Mouse (Mus musculus) CH12.LX (cell line): ENCODE measurements at regions not wholly inside any gene's neighbourhood (a gene's known extent, or its start where the extent isn't known, plus 50 kb on each side); places are given as distances from the start of the nearest gene placed in this dataset.

ENCODE experiments used
- DNase-seq: peaks from one replicate; pipeline ENCODE4 v3.0.0-alpha.2; 2013; ENCODE audit errors: extremely low read depth
- H3K27ac ChIP-seq: 2 replicates; pipeline ENCODE4 v1.5.1; 2012; ENCODE audit warnings: low read depth, mild to moderate bottlenecking, control low read depth, moderate library complexity; ENCODE audit not compliant: insufficient read depth
- H3K27me3 ChIP-seq: replicated peaks from 2 replicates; pipeline ENCODE3; 2012; ENCODE audit warnings: inconsistent platforms
- H3K36me3 ChIP-seq, 2 experiments: replicated peaks in 1 of 2; 2 replicates each; pipeline versions ENCODE3 to v1.6.1; 2012; ENCODE audit warnings: inconsistent platforms in 1 of 2, low read length in 1 of 2, mild to moderate bottlenecking in 1 of 2, mixed read lengths in 1 of 2, moderate library complexity in 1 of 2; ENCODE audit not compliant: control insufficient read depth in 1 of 2, insufficient read depth in 1 of 2
- H3K4me1 ChIP-seq, 2 experiments: 2 replicates each; pipeline ENCODE4 v1.6.1; 2012; ENCODE audit warnings: inconsistent platforms in 1 of 2, moderate library complexity in 1 of 2; ENCODE audit not compliant: insufficient read depth in 2 of 2, control insufficient read depth in 1 of 2
- H3K4me2 ChIP-seq: 2 replicates; pipeline ENCODE4 v1.6.1; 2012; ENCODE audit warnings: low read depth, mild to moderate bottlenecking, control low read depth; ENCODE audit not compliant: poor library complexity, insufficient read depth, severe bottlenecking
- H3K4me3 ChIP-seq, 3 experiments: fragments of 150-350 bp in 1 of 3; sonication (generic) in 1 of 3; replicated peaks in 1 of 3; 2 replicates each; pipeline versions ENCODE3 to v1.5.1; 2011 to 2012; ENCODE audit warnings: low read depth in 2 of 3, low read length in 2 of 3, mild to moderate bottlenecking in 2 of 3, moderate library complexity in 2 of 3, control low read depth in 1 of 3, improper control_type of control experiment in 1 of 3, inconsistent platforms in 1 of 3, mixed read lengths in 1 of 3; ENCODE audit not compliant: poor library complexity in 1 of 3
- H3K79me2 ChIP-seq: replicated peaks from 2 replicates; pipeline ENCODE4 v1.6.1; 2012; ENCODE audit warnings: mild to moderate bottlenecking, moderate library complexity; ENCODE audit not compliant: control insufficient read depth, poor library complexity, insufficient read depth, severe bottlenecking; ENCODE audit errors: extremely low read depth
- H3K9ac ChIP-seq: 2 replicates; pipeline ENCODE4 v1.6.1; 2012; ENCODE audit warnings: low read depth, mild to moderate bottlenecking, control low read depth, moderate library complexity; ENCODE audit not compliant: insufficient read depth
- H3K9me3 ChIP-seq: replicated peaks from 2 replicates; pipeline ENCODE3; 2012; ENCODE audit warnings: low read length, inconsistent platforms, mixed read lengths
- BHLHE40 ChIP-seq: IDR thresholded peaks from 2 replicates; pipeline ENCODE4 v1.6.1; 2011; ENCODE audit warnings: mild to moderate bottlenecking, low read depth, low read length, improper control_type of control experiment
- CHD2 ChIP-seq: IDR thresholded peaks from 2 replicates; pipeline ENCODE4 v1.6.1; 2011; ENCODE audit warnings: low read length, improper control_type of control experiment
- CTCF ChIP-seq, 2 experiments: IDR thresholded peaks in 1 of 2; conservative IDR thresholded peaks in 1 of 2; 2 replicates each; pipeline ENCODE4 v1.5.1; 2011 to 2012; ENCODE audit warnings: low read depth in 2 of 2, low read length in 2 of 2, improper control_type of control experiment in 1 of 2, inconsistent platforms in 1 of 2, mild to moderate bottlenecking in 1 of 2, moderate library complexity in 1 of 2
- EP300 ChIP-seq: IDR thresholded peaks from 2 replicates; pipeline ENCODE4 v1.6.1; 2011; ENCODE audit warnings: low read length, improper control_type of control experiment
- GABPA ChIP-seq: IDR thresholded peaks from 2 replicates; pipeline ENCODE4 v1.6.1; 2012; ENCODE audit warnings: low read depth, low read length, improper control_type of control experiment, inconsistent platforms; ENCODE audit not compliant: insufficient replicate concordance
- HCFC1 ChIP-seq: IDR thresholded peaks from 2 replicates; pipeline ENCODE4 v1.6.1; 2012; ENCODE audit warnings: low read depth, mild to moderate bottlenecking, inconsistent platforms, low read length, improper control_type of control experiment
- IRF4 ChIP-seq: IDR thresholded peaks from 2 replicates; pipeline ENCODE4 v1.6.1; 2014; ENCODE audit warnings: low read depth, mild to moderate bottlenecking, inconsistent platforms, low read length, improper control_type of control experiment
- JUND ChIP-seq: conservative IDR thresholded peaks from 2 replicates; pipeline ENCODE4 v1.6.1; 2011; ENCODE audit warnings: low read depth, low read length, improper control_type of control experiment
- MAFK ChIP-seq: IDR thresholded peaks from 2 replicates; pipeline ENCODE4 v1.6.1; 2011; ENCODE audit warnings: low read length, improper control_type of control experiment; ENCODE audit not compliant: insufficient replicate concordance
- MYC ChIP-seq: IDR thresholded peaks from 2 replicates; pipeline ENCODE4 v1.6.1; 2011; ENCODE audit warnings: low read depth, mild to moderate bottlenecking, improper control_type of control experiment, low read length
- NRF1 ChIP-seq: IDR thresholded peaks from 2 replicates; pipeline ENCODE4 v1.6.1; 2014; ENCODE audit warnings: low read depth, mild to moderate bottlenecking, inconsistent platforms, low read length, improper control_type of control experiment, moderate library complexity
- PAX5 ChIP-seq: IDR thresholded peaks from 2 replicates; pipeline ENCODE4 v1.6.1; 2012; ENCODE audit warnings: low read length, inconsistent platforms, mixed read lengths
- POLR2A ChIP-seq: IDR thresholded peaks from 2 replicates; pipeline ENCODE4 v1.6.1; 2011; ENCODE audit warnings: low read depth, mild to moderate bottlenecking, improper control_type of control experiment, low read length
- RAD21 ChIP-seq: IDR thresholded peaks from 2 replicates; pipeline ENCODE4 v1.6.1; 2011; ENCODE audit warnings: low read depth, mild to moderate bottlenecking, low read length, improper control_type of control experiment, moderate library complexity
- SMC3 ChIP-seq: IDR thresholded peaks from 2 replicates; pipeline ENCODE4 v1.6.1; 2011; ENCODE audit warnings: low read depth, low read length, improper control_type of control experiment
- USF2 ChIP-seq: conservative IDR thresholded peaks from 2 replicates; pipeline ENCODE4 v1.6.1; 2011; ENCODE audit warnings: low read depth, low read length, improper control_type of control experiment
- ZC3H11A ChIP-seq: IDR thresholded peaks from 2 replicates; pipeline ENCODE4 v1.6.1; 2012; ENCODE audit warnings: low read depth, mild to moderate bottlenecking, inconsistent platforms, low read length, improper control_type of control experiment
- ZKSCAN1 ChIP-seq: IDR thresholded peaks from 2 replicates; pipeline ENCODE4 v1.6.1; 2012; ENCODE audit warnings: low read depth, inconsistent platforms, low read length, improper control_type of control experiment, borderline replicate concordance
- dilution Hi-C: fragments of 300-500 bp; cut with MboI; formaldehyde crosslinking; loops from 2 replicates; pipeline ENCODE4 v1.14.3; 2020; ENCODE audit warnings: low sequenced_read_pairs; ENCODE audit not compliant: extremely low pct_unique_long_range_greater_than_20kb, extremely low pct_ligation_motif_present
- in situ Hi-C: fragments of 300-500 bp; cut with MboI; formaldehyde crosslinking; loops from 3 replicates; pipeline ENCODE4 v1.14.3; 2019; ENCODE audit warnings: low sequenced_read_pairs, low pct_ligation_motif_present, low pct_unique_long_range_greater_than_20kb, mixed read lengths

DNA sequence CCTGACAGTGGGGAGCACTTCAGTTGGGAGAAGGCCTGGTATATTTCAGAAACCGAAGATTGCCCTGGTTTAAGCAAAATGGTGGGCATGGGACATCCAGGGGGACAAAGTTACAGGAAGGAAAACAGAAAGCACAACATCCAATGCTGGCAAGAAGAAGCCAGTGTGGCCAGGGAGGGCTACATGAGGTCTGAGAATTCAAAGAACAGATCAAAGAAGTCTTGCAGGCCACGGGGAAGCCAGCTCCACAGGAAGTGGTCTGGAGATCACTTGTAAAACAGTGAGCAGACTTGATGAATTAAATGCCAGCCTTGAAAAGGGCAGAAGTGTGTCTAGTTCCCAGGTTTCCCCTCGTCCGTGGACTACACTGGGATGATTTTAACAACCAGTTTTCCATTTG is 120.4 kb upstream of the Mad2l1 start:
- DNase-seq, result no peak
- H3K36me3 ChIP-seq, result no peaks in the 10 kb centered on the region
- dilution Hi-C loops (no loop called here), in situ Hi-C loops (no loop called here)
- H3K9ac ChIP-seq, result no peak overlapping the region
- no peak overlapping the region for H3K4me3 ChIP-seq
- no peak overlapping the region for H3K4me2 ChIP-seq
- no peak overlapping the region for H3K27ac ChIP-seq
- H3K27me3 ChIP-seq, result no peaks in the 10 kb centered on the region
- H3K4me1 ChIP-seq, result no peaks in the 10 kb centered on the region
- TF ChIP-seq ZC3H11A, result no peak
- TF ChIP-seq NRF1, result no peak
- TF ChIP-seq CHD2, result no peak
- TF ChIP-seq JUND, result no peak
- TF ChIP-seq MAFK, result no peak
- no peak for TF ChIP-seq USF2
- TF ChIP-seq CTCF (conservative IDR thresholded peaks at IDR 0.05 in 1 of 2, IDR thresholded peaks at IDR 0.05 in 1 of 2; ENCODE audit: low read depth in 2 of 2, low read length in 2 of 2), result no peak
- TF ChIP-seq POLR2A, result no peak
- TF ChIP-seq BHLHE40, result no peak
- no peak for TF ChIP-seq RAD21
- no peak for TF ChIP-seq ZKSCAN1
- no peak for TF ChIP-seq HCFC1
- TF ChIP-seq IRF4, result no peak
- TF ChIP-seq MYC, result no peak
- no peak for TF ChIP-seq EP300
- no peaks in the 10 kb centered on the region for H3K79me2 ChIP-seq
- no peaks in the 10 kb centered on the region for H3K9me3 ChIP-seq

- dilution Hi-C loops, result no loop called here
- in situ Hi-C loops, result no loop called here
- TF ChIP-seq IRF4 (no peak), SMC3 (no peak), GABPA (no peak), PAX5 (no peak)
- TF ChIP-seq, all 38 proteins: peak for 0
Measured at GRCm38 (mm10) chr6:66419452-66420041, 115.6 kb upstream of the Mad2l1 start.

More at GRCm38 (mm10) chr6:66419452-66420041, 115.6 kb upstream of the Mad2l1 start:
- H3K4me1 ChIP-seq, result no peaks in the 10 kb centered on the region
- no peaks in the 10 kb centered on the region for H3K79me2 ChIP-seq
- H3K27me3 ChIP-seq, result no peaks in the 10 kb centered on the region
- H3K4me3 ChIP-seq, result no peak overlapping the region
- H3K9me3 ChIP-seq, result no peaks in the 10 kb centered on the region
- H3K9ac ChIP-seq, result no peak overlapping the region
- DNase-seq, result no peak
- no peak overlapping the region for H3K4me2 ChIP-seq
- no peak overlapping the region for H3K27ac ChIP-seq
- H3K36me3 ChIP-seq, result no peaks in the 10 kb centered on the region
